Mouse (Mus musculus): ENCODE results near the gene Tmem216.

The Tmem216 gene

DNA sequence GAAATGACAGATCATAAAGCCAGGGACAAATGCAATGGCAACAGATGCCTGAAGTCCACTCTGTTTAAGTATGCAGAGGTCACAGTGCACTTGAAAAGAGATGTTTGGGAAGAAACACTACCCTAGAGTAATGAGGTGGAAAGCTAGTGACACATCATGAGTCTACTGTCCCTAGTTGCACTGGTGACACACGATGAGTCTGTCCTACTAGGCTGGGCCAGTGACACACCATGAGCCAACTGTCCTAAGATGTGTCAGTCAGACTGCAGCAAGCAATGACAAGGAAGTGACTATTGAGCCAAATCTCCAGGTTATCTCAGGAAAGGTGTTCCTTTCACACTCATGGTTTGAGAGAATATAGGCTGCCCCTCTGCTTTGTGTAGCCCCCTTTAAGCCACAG is 60.4 kb downstream of the Tmem216 start:
- DNase-seq (ENCODE audit: low read depth, low spot score): no peak

GRCm38 (mm10) chr19:10486264-10486738 is 69.7 kb downstream of the Tmem216 start:
- peak; percentile 64 for DNase-seq (ENCODE audit: low read depth, low spot score)
